Mouse (Mus musculus) ES-E14 (cell line): Measurements from ENCODE around the gene Esrrg. TPM values are rescaled to one million over a fixed set of nuclear protein-coding genes. Genes with fewer than 3 reads are reported as not detected.

ENCODE experiments used
- DNase-seq: peaks from one replicate; pipeline ENCODE4 v3.0.0-alpha.2; 2013; ENCODE audit warnings: low read depth, low spot score
- H3K27ac ChIP-seq: 2 replicates; pipeline ENCODE4 v1.5.1; 2012; ENCODE audit warnings: low read depth, mild to moderate bottlenecking, low read length, moderate library complexity, mixed read lengths; ENCODE audit not compliant: poor library complexity, insufficient read depth, severe bottlenecking
- H3K36me3 ChIP-seq: 2 replicates; pipeline ENCODE4 v1.6.1; 2012; ENCODE audit warnings: mild to moderate bottlenecking, low read length, moderate library complexity, mixed read lengths; ENCODE audit not compliant: control insufficient read depth, poor library complexity, insufficient read depth, severe bottlenecking
- H3K4me1 ChIP-seq, 2 experiments: fragments of 150-350 bp in 1 of 2; sonication (generic) in 1 of 2; 2 replicates each; pipeline ENCODE4 v1.6.1; 2012; ENCODE audit warnings: low read length in 2 of 2, mild to moderate bottlenecking in 1 of 2, mixed read lengths in 1 of 2; ENCODE audit not compliant: control insufficient read depth in 2 of 2, insufficient read depth in 2 of 2, poor library complexity in 1 of 2
- H3K4me3 ChIP-seq, 2 experiments: fragments of 150-350 bp in 1 of 2; sonication (generic) in 1 of 2; 2 replicates each; pipeline ENCODE4 v1.5.1; 2012; ENCODE audit warnings: low read length in 2 of 2, low read depth in 1 of 2, mild to moderate bottlenecking in 1 of 2, mixed read lengths in 1 of 2; ENCODE audit not compliant: insufficient read depth in 1 of 2, poor library complexity in 1 of 2, severe bottlenecking in 1 of 2
- H3K9ac ChIP-seq: 2 replicates; pipeline ENCODE4 v1.6.1; 2012; ENCODE audit warnings: low read depth, mild to moderate bottlenecking, low read length, mixed read lengths; ENCODE audit not compliant: poor library complexity, insufficient read depth, severe bottlenecking
- H3K9me3 ChIP-seq: fragments of 150-350 bp; sonication (generic); 2 replicates; pipeline ENCODE4 v1.6.1; 2012; ENCODE audit warnings: low read depth, mild to moderate bottlenecking, low read length; ENCODE audit not compliant: control insufficient read depth, insufficient read depth
- CHD2 ChIP-seq: IDR thresholded peaks from 2 replicates; pipeline ENCODE4 v1.6.1; 2014; ENCODE audit warnings: mild to moderate bottlenecking, low read depth, low read length, inconsistent platforms
- HCFC1 ChIP-seq: IDR thresholded peaks from 2 replicates; pipeline ENCODE4 v1.6.1; 2012; ENCODE audit warnings: low read length, inconsistent platforms, borderline replicate concordance; ENCODE audit not compliant: insufficient read depth
- MAFK ChIP-seq: IDR thresholded peaks from 2 replicates; pipeline ENCODE4 v1.6.1; 2014; ENCODE audit warnings: mild to moderate bottlenecking, low read depth, low read length, inconsistent platforms; ENCODE audit not compliant: insufficient read depth
- ZC3H11A ChIP-seq: IDR thresholded peaks from 2 replicates; pipeline ENCODE4 v1.6.1; 2012; ENCODE audit warnings: low read depth, mild to moderate bottlenecking, inconsistent platforms, low read length, borderline replicate concordance
- ZNF384 ChIP-seq: IDR thresholded peaks from 2 replicates; pipeline ENCODE4 v1.6.1; 2012; ENCODE audit warnings: low read depth, low read length, inconsistent platforms
- in situ Hi-C, 2 experiments: fragments of 600-800 bp; cut with MboI; formaldehyde crosslinking; loops; one replicate each; pipeline ENCODE4 v1.15.1; 2025; ENCODE audit warnings: low sequenced_read_pairs in 2 of 2, inconsistent platforms in 1 of 2; ENCODE audit not compliant: unreplicated experiment in 2 of 2
- total RNA-seq: library from RNA; depleted of rRNA; stranded (reverse); fragments of 300-350 nt; gene quantifications from 2 replicates; pipeline ENCODE4 v1.2.3, GENCODE M21; 2012

Gene Esrrg
- total RNA-seq, 1 experiment, result 0.09 TPM

DNA sequence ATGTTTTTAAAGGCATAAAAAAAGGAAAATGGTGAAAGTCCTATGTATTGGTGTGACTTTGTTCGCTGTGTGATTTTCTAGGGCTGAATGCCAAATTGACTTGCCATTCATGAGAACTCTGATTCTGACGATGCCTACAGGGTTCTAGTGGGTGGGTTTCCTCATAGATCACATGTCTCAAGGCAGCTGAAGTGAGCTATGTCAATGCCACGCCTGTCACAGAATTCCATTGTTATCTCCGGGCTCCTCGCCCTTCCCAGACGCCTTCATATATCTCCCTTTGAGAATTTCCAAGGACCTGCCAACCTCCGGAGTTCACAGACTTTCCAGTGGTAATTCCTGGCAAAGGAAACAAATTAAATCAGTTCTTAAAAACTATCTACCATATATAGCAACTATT lies 493.2 kb downstream of the Esrrg start:
- Histone ChIP-seq H3K9me3 (no peaks in the 10 kb centered on the region), H3K27ac (no peak overlapping the region), H3K9ac (no peak overlapping the region), H3K4me3 (no peak overlapping the region), H3K36me3 (no peaks in the 10 kb centered on the region), H3K4me1 (no peaks in the 10 kb centered on the region)
- in situ Hi-C loops, result no loop called here
- no peak for DNase-seq
- no peak for TF ChIP-seq ZC3H11A
- no peak for TF ChIP-seq ZNF384
- TF ChIP-seq HCFC1, result no peak
- TF ChIP-seq CHD2, result no peak
- no peak for TF ChIP-seq MAFK

DNA sequence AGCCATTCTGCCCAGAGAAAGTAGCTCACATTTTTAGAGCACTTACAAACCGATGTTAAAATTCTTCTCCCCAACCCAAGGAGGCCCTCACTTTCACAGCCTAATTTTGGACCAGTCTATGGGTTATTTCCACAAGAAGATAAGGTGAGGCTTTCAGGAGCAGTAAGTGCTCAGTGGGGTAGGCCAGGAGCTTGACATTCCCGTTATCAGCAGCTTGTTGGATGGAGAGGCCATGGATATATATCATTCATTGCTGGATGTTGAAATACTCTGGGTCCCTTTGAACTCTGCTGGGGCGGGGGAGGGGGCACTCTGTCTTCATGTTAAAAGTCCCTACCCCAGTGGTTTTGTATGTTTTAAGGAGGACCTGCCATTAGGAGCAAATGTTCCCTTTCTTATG lies 494.6 kb downstream of the Esrrg start:
- no peak for TF ChIP-seq ZNF384
- TF ChIP-seq CHD2, result no peak
- no peak overlapping the region for H3K9ac ChIP-seq
- no peak overlapping the region for H3K4me3 ChIP-seq
- H3K27ac ChIP-seq, result no peak overlapping the region
- H3K36me3 ChIP-seq, result no peaks in the 10 kb centered on the region
- H3K9me3 ChIP-seq, result no peaks in the 10 kb centered on the region
- in situ Hi-C loops, result no loop called here
- no peak for DNase-seq
- no peaks in the 10 kb centered on the region for H3K4me1 ChIP-seq

GRCm38 (mm10) chr1:188105516-188105915 lies 496.9 kb downstream of the Esrrg start:
- TF ChIP-seq MAFK (no peak), ZNF384 (no peak), HCFC1 (no peak), CHD2 (no peak), ZC3H11A (no peak)
- Histone ChIP-seq H3K9ac (no peak overlapping the region), H3K4me3 (no peak overlapping the region), H3K36me3 (no peaks in the 10 kb centered on the region), H3K9me3 (no peaks in the 10 kb centered on the region), H3K4me1 (no peaks in the 10 kb centered on the region), H3K27ac (no peak overlapping the region)
- no peak for DNase-seq
- in situ Hi-C loops, result no loop called here

GRCm38 (mm10) chr1:188107946-188108345 lies 499.4 kb downstream of the Esrrg start:
- H3K4me1 ChIP-seq, result no peaks in the 10 kb centered on the region
- no peak overlapping the region for H3K9ac ChIP-seq
- H3K4me3 ChIP-seq, result no peak overlapping the region
- H3K27ac ChIP-seq, result no peak overlapping the region
- in situ Hi-C loops, result no loop called here
- no peaks in the 10 kb centered on the region for H3K9me3 ChIP-seq
- no peaks in the 10 kb centered on the region for H3K36me3 ChIP-seq
- TF ChIP-seq HCFC1 (no peak), ZC3H11A (no peak), MAFK (no peak), CHD2 (no peak), ZNF384 (no peak)
- no peak for DNase-seq

DNA sequence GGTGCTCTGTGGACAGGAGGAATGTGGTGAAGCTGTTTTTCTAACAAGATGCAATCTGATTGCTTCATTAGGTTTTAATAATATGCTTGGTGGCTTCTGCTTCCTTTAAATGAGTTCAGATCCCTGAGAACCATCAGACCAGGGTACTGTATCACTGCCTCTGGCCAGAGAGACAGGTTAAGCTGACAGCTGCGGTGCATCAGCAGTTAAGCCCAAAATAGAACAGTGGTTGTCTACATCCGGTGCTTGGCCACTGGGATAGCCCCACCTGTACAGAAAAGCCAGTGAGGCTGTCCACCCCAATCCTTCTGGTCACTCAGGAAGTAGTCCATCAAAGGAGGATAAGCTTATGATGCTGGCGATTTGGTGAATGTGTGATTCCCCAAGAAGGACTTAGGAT lies 503.0 kb downstream of the Esrrg start:
- Histone ChIP-seq H3K4me1 (no peaks in the 10 kb centered on the region), H3K27ac (no peak overlapping the region), H3K9ac (no peak overlapping the region), H3K9me3 (no peaks in the 10 kb centered on the region), H3K4me3 (no peak overlapping the region), H3K36me3 (no peaks in the 10 kb centered on the region)
- TF ChIP-seq ZC3H11A (no peak), CHD2 (no peak), ZNF384 (no peak), MAFK (no peak), HCFC1 (no peak)
- in situ Hi-C loops, result no loop called here
- no peak for DNase-seq
